Mouse (Mus musculus) urinary bladder, postnatal 4 days (tissue): ENCODE results near the gene Frmpd1.

Experiments used
- DNase-seq, 2 experiments: peaks; one replicate each; pipeline ENCODE4 v3.0.0; 2021 to 2022; ENCODE audit warnings: low spot score in 2 of 2

Gene Frmpd1

DNA sequence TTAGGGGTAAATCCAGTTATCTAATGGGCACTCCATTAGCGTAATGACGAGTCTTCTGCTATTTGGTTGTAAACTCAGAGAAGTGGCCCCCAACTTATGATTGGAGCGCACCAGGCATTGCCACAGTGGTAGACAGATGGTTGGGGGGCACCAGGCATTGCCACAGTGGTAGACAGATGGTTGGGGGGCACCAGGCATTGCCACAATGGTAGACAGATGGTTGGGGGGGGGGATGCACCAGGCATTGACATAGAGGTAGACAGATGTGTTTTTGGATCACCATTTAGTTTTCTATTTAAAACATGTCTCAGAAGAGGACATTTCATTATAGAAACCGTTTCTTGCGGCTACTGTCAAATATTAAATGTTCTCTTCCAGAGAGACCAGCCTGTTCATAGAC lies 53.6 kb downstream of the Frmpd1 start:
- DNase-seq = no peak

DNA sequence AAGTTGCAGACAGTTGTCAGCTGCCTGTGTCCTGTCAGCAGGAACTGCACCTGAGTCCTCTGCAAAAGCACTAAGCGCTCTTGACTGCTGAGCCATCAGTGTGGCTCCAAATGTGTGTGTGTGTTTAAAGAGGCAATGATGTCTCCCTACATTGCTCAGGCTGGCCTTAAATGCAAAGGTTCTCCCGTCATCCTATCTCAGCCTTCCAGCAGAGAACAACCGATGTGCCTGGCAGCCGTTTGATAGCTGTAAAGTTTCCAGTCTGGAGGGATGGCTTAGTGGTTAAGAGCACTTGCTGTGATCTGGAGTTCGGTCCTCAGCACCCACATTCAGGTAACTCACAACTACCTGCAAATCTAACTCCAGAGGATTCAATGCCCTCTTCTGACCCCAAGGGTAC lies 56.7 kb downstream of the Frmpd1 start:
- no peak for DNase-seq

DNA sequence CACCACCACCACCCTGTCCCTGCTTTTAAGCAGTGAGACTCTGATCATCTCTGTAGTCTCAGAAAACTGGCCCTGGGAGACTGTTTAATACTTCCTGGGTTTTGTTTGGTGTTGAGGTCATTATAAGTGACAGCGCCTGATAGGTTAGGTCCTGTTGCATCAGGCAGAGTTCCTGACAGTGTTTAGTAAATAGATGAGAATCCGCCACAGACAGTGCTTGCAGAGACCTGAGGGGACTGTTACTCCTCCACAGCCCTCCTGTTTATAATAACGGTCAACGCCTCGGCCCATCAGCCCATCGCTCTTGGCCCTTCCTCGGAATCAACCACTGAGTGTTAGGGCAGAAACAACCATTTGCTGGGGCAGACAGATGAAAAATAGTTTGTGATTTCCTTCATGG lies 57.5 kb downstream of the Frmpd1 start:
- no peak for DNase-seq

DNA sequence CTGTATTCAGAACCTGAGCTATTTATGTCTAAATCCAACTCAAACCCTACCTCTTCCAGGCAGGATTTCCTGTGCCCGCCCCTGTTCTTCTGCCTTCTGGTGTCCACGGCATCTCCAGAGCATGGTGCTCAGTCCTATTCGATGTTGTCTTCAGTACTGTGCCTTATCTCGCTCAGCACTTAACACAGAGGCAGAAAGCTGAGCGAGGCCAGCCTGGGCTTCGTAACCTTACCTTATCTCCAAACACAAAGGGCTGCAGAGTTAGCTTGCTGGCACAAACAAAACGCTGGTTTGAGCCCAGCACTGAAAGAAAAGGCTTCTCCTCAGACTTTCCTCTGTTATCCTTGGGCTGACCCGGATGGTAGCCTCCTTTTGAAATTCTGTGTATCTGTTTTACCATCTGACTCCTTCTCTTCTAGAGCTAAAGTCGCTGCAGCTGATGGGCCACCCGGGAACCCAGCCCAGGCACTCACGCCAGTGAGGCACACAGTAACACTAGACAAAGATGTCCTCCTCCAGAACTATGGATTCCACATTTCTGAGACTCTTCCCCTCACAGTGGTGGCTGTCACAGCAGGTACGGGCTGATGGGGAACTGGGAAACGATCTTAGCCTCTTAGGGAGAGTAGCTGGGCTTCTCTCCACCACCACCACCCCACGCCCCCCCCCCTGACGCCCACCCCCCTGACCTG lies 58.7 kb downstream of the Frmpd1 start:
- DNase-seq = no peak

DNA sequence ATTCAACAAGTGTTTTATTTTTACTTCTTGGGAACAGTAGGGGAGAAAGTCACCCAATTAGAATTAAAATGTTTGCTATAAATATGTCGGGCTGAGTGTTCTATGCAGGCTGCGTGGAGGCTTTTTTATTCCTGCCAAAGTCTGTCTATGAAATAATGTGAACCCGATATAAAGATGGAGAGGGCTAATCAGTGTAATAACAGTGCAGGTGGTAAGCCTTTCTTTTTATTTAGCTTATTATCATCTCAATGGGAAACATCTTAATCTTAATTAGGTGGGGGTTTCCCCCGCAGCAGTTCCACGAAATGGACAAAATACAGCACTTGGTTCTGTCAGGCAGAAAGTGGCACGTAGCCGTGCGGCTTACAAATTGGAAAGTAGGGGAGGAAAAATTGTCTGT lies 66.6 kb downstream of the Frmpd1 start:
- no peak for DNase-seq

DNA sequence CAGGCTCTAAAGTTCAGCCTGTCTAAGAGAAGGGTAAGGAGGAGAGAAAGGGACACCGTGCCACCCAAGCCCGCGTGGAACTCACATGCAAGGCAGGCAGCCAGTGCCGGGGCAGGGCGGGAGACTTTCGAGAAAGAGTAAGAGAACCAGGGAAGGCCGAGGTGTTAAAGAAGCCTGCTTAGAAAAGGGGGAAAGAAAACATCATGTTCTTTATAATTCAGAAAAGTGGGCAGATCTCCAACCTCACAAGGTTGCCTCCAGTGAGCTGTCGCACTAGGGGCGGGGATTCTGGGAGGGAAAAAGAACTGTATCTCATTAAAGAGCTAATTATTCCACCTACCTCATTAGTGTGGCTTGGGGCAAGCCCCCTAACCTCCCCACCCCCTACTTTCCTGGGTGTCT lies 68.2 kb downstream of the Frmpd1 start:
- DNase-seq = no peak

DNA sequence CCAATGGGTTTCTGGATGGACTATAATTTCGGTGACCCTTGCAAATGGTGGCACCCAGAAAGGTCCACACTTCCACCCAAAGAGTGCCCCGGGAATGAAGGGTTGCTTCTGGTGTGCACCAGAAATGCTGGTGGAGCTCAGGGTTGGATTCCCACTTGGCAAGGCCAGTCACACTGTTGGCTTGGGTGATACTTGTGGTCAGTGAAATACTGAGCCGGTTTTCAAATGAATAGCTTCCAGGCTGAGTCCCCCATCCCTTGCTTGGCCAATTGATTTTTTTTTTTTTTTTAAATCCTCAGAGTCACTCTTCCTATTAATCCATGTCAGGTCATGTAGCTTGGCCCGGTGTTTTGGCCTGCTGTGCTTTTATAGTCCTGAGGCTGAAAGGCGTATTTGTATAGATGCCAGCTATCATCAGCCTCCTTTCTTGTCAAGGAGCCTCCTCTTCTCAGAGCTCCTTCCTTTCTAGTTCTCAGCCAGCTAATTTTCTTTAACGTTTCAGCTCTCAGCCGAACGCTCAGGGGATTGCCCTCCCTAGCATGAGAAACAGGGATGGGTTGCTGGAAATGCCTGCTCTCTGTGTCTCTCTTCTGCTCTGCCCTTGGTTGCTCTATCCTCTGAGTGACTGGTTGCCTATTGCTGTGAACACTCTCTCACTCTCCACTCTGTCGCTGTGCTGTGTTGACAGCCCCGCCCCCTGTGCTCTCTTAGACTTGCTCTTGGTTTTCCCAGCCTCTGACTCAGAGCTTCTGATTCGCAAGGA lies 69.3 kb downstream of the Frmpd1 start:
- DNase-seq = no peak

DNA sequence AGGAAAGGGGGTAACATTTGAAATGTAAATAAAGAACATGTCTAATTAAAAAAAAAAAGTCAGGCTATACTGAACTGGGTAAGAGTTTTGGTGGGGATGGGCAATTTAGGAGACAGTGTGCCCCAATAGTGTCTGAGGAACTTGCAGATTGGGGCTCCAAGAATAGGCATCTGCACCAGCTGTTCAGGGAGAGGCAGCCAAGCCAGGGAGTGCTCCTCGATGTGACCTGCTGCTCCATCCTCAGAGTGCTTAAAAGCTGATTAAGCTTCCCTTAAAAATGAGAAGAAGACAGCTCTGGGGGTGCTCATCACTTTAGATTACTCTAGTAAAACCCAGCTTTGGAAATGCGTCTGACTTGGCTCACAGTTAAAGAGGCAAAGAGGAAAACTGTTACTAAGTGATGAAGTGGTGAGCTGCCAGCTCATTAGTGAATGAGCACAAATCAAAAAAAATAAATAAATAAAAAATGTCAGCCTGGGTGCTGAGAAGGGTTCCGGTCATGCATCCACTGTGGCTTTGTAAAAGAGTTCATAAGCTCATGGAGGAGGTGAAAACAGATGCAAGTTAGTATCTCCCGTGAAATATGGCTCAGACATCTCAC lies 74.7 kb downstream of the Frmpd1 start:
- no peak for DNase-seq

DNA sequence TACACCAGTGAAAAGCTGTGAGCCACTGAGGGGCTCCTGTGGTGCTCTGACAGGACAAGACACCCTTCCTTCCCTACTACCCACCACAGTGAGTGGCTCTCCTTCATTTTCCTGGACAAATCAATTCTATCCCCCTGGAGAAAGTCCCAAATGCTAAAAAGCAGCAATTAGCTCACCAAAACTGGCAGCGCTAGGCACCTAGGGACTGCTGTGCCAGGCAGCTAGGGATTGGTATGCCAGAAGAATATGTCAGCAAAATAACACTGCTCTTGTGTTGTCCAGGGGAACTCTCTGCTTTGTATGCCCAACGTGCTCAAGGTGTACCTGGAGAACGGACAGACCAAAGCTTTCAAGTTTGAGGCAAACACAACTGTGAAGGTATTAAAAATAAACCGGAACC lies 76.9 kb downstream of the Frmpd1 start:
- no peak for DNase-seq

DNA sequence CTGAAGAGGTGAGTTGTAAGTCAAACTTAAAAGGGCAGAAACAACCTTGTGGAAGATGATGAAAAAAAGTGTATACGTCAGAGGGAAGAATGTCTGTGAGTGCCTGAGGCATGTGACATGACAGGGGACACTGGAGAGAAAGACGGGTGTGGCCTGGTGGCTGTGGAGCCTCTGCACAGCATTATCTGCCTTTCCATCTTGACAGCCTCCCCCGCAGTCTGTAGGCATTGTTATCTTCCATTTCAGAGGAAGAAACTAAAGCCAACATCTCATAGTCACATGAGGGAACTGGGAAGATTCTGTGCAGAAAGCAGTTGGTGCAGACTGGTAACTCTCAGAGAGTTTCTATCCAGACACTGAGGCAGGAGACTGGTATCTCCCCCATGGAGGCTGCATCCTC lies 83.2 kb downstream of the Frmpd1 start:
- DNase-seq = no peak

DNA sequence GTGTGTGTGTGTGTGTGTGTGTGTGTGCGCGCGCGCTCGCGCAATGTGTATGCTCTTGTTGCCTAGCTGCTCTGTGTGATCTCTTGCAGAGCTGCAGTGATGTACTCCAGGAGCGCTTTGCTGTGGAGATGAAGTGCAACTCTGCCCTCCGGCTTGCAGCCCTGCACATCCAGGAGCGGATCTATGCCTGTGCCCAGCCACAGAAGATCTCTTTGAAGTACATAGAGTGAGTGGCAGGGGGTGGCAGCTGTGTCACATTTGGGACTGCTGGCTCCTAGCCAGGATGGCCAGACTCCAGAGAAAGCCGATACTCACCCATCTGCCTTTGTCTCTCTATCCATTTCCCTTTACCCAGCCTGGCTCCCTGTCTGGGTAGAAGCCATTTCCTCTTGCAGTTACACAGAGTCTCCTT lies 86.4 kb downstream of the Frmpd1 start:
- DNase-seq = no peak

DNA sequence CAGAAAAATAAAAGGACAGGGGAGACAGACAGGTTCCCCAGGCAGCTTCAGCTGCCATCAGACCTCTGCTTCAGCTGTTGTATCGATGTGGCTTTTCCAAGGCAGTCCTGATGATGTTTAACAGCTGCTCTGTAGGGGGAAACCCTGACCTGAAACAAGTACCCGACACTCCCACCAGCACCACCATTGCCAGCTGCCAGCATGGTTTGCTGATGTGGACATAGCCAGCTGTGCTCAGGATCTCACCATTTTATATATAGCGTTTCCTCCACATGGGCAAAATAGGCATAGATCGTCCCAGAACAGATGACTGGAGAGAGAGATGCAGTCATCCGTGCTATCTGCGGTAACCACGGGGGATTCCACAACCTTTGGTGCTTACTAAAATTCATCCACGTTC lies 91.1 kb downstream of the Frmpd1 start:
- no peak for DNase-seq

DNA sequence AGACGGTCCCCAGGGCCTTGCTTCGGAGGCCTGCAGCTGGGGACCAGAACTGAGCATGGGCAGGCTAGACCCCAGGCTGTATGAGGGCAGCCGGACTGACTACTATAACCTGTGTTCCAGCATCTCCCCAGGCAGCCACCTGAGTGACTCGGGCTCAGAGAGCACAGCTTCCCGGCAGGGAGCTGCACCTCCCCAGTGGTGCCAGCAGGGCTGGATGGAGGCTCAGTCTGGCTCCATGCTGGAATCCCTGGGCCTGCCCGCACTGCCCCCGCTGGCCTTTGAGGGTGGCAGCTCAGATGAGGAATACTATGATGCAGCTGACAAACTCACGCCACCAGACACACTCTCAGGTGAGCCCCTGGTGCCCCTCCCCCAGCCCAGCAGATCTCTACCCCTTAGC lies 94.6 kb downstream of the Frmpd1 start:
- DNase-seq = no peak

DNA sequence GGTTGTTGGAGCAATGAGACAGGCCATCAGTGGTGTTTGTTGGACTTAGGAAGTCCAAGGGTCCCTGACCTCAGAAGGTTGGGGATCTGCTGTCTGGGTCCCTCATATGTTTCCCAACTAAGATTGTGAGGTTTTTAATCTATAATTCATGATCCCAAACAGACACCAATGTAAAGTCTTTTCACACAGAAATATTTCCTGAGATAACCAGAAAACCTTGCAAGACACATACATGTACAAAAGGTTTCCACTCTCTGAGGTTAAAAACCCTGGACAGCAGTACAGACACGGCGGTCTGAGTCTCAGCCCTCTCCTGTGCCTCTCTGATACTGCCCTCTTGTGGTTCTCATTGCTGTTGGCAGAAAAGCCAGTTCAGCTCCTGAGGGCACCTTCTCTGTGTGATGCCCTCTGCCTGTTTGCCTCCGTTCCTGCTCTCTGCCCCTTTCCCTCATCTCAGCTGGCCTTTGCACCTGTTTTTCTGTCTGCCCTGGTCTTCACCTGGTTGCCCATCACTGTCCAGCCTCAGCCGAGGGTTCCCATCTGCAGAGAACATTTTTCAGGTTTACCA lies 95.4 kb downstream of the Frmpd1 start:
- DNase-seq = no peak

DNA sequence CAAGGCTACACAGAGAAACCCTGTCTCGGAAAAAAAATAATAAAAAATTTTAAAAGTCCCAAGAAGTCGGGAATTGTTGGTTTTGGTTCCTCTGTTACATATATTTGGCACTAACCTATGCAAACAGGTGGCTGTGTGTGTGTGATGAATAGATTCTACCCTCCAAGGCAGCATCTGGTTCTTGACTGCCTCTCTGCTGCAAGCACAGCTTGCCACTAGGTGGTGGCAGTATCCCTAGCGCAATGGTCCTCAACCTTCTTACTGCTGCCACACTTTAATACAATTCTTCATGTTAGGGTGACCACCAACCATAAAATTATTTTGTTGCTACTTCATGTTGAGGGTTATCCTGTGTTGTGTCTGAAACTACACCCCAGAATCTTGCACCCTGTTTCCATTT lies 101.6 kb downstream of the Frmpd1 start:
- no peak for DNase-seq

DNA sequence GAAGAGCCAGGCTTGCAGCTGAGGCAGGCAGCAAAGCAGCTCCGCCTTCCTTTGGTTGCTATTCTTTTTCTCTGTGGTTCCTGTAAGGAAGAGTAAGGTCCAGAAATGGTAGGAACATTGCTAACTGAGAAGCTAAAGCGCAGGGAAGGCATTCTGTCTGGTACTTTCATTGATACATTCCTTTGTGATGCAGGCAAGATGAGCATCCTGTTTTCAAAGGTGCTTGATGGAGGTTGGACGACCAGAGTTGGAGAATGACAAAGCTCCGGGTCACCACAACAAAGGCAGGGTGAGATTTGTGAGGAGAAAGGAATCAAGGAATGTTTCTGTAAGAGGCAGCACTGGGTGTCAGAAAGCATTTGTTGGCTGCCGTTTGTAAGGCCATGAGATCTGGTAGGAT lies 103.2 kb downstream of the Frmpd1 start:
- no peak for DNase-seq

DNA sequence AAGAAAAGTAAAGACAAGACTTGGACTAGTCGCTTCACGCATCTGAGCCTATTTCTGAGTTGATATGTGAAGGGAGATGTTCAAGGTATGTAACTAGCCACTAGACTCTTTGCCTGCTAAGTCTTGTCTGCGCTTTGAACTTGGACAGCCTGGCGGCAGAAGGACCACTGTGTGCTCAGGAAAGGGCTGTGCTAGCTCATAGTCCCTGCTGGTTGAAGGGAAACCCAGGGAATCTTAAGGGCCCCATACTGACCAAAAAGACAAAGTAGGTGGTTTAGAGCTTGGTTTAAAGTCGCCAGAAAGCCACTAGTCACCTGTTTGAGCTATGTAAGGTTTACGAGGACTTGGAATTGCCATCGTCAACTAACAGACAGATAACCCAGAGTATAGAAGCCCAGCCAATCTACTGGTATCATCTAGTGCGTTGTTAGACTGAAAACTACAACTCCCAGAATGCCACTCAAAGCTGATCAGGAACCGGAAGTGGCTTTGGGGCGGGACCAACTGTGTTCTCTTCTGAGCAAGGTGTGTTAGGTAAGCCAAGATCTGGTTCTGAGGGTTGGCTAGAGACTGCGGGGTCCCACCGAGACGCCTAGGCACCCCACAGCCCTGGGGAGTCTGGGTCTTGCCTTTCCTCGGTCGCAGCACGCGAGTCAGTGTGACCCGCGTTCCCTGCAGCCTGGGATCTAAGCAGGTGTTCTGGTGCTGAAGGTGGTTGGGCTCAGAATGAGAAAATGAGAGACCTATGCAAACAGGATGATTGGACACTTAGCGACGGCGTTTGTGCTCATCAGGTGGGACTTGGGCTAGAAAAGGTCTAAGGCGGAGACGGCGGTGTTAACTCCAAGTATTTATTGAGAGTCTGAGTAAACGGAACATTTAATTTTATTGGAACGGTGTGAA lies 112.2 kb downstream of the Frmpd1 start, which contains the start of gene Trmt10b:
Trmt10b (plus strand) TSS at position 466 of the 903 bp plus-strand sequence.
- DNase-seq = peak in 1 of 2 experiments; percentile 24

DNA sequence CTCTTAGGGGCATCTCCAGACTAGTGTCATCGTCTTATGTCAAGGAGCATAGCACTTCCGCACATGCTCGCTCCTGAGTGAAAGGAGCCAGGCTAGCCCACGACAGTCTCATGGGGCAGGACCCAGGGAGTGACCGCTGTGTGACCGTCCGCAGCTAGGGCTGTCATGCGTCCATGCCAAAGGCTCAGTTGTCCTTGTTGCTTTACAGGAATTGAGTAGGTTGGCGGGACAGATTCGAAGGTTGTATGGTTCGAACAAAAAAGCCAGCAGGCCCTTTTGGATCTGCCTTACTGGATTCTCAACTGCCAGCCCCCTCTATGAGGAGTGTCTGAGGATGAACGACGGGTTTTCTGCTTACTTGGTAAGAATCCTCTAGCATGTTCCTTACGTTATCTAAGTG lies 120.9 kb downstream of the Frmpd1 start:
- DNase-seq = no peak

DNA sequence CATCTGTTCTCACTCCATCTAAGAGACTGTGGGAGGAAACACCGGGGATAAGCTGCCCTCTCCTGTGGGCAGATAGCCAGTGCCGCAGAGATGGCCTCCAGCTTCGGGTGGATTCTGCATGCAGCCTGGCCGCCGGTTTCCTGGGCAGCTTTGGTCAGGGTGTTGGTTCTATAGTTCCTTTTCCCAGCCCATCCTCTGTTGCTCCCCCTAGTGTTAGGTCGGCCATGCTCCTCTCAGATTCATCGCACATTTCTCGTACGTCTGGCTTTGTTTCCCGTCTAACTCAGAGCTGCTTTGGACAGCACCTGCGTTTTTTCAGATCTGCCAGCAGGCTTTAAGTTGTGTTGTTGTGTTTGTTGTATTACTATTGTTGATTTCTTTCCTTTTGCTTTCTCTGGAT lies 123.4 kb downstream of the Frmpd1 start:
- no peak for DNase-seq

DNA sequence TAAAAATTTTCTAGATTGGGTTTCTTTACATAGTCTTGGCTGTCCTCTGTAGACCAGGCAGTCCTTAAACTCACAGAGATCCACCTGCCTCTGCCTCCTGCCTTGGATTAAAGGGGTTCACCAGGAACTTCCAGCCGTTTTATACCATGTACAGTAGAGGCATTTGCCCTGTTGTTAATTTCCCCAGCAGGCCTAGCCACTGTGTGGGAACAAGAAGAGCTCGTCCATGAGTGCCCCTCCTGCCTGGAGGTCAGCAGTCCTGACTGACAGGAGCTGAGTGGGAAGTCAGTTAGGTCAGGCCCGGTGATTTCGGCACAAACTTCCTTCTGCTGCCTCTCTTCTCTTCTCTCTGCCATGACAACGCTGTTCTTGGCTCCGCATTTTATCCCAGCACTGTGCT lies 123.9 kb downstream of the Frmpd1 start:
- DNase-seq = no peak

DNA sequence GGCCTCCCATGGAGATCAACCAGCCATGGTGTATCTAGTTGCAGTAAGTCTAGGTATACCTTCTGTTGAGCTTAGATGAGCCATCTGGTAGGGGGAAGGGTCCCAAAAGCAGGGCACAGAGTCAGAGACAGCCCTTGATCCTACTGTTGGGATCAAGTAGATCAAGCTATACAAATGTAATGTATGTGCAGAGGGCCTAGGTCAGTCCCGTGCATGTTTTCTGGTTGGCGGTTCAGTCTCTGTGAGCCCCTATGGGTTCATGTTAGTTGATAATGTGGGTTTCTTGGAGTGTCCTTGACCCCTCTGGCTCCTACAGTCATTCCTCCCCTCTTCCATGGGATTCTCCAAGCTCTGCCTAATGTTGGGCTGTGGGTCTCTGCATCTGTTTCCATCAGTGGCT lies 126.4 kb downstream of the Frmpd1 start:
- no peak for DNase-seq
